9 mouse cellular contexts compared by ENCODE assay signal in the genomic region with DNA sequence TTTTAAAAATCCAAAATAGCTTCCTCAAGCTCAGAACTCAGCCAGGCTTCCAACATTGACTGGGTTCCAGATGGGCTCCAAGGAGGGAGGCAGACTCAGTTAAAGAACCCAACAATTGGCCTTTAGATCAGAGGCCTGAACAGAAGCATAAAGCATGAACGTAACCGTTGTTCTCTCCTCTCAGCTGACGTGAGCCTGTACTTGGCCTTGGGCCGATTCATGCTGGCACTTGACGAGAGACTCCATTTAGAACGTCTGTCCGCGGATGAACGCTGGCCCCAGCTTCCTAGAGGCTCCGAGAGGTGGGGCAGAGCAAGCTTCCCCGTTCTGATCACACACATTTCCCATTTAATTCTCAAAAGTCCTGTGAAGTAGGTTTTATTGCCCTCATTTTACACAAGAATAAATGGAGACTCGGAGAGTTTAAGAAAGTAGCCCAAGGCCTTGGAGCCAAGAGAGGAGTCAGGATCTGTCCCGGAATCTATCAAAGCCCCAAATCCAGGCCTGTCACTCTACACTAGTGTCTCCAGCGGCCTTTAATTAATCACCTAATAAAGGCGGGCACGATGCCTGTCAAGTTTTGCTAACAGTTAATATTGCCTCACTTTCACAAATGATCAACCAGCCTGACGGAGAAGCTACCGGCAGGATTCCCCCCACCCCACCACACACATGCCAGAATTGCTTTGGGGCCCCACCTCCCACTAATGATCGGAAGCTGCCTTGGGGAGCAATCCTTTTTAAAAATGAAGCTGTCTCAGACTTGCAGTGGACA. TPM values are rescaled to one million over a fixed set of nuclear protein-coding genes. Genes with fewer than 3 reads are reported as not detected.
DNase-seq lines count a peak whose midpoint lies in the region; ATAC-seq lines count a peak whose summit lies in the region.
"Had no signal": no experiment of that assay in that cellular context is flagged by ENCODE, and none has a peak within 500 bp of the region (broad histone marks: within the 10 kb centered on the region; RNA-seq: fewer than 3 reads in every experiment).

No protein-coding gene starts in this region.

- peak; percentile 43 to 75 for DNase-seq in kidney, adult 8-10 months
- DNase-seq in kidney, postnatal 14 days = no peak
- DNase-seq in cerebellum, adult 9-11 months = peak; percentile 37
- peak; percentile 36 to 50 for DNase-seq in left cerebral cortex, postnatal 25 days (ENCODE audit: low spot score in 2 of 2)
- DNase-seq in right cerebral cortex, postnatal 36 days (ENCODE audit: low spot score in 2 of 2) = peak; percentile 11 to 14
- no peak for DNase-seq in thymus, postnatal 14 days
- no peak for DNase-seq in urinary bladder, postnatal 10 days (ENCODE audit: low spot score)

- peak overlapping the region; percentile 8; the same call in 1 of the 2 replicates for H3K9ac ChIP-seq in heart, embryonic 16.5 days (ENCODE audit: low read length)

- no peak overlapping the region for H3K4me3 ChIP-seq in heart, embryonic 16.5 days (ENCODE audit: low read length)

- H3K4me1 ChIP-seq in heart, embryonic 16.5 days (ENCODE audit: control insufficient read depth, insufficient read depth, low read length) = peaks cover 23% of the 10 kb centered on the region

- H3K4me2 ChIP-seq in heart, embryonic 16.5 days (ENCODE audit: low read depth, low read length) = no peak overlapping the region

- no peaks in the 10 kb centered on the region for H3K36me3 ChIP-seq in heart, embryonic 16.5 days (ENCODE audit: control insufficient read depth, insufficient read depth)

- H3K27ac ChIP-seq in heart, embryonic 16.5 days (ENCODE audit: low read length) = peak overlapping the region; percentile 60; the same call in 1 of the 2 replicates
- H3K27ac ChIP-seq: macrophage had no signal

- intact Hi-C loops in left cerebral cortex, postnatal 25 days (cut with DNase I) = no loop called here

- WGBS in heart, embryonic 16.5 days = 54% methylated on average over 19 of the region's 19 CpGs

- peak; percentile 69 for ATAC-seq in heart, embryonic 16.5 days (replicated peaks; ENCODE audit: extremely low read depth, insufficient read depth, low FRiP score)

- H3K27me3 ChIP-seq in heart, embryonic 16.5 days (ENCODE audit: control insufficient read depth, insufficient read depth, low read length) = no peaks in the 10 kb centered on the region

- peaks cover under 1% of the 10 kb centered on the region for H3K9me3 ChIP-seq in heart, embryonic 16.5 days (replicated peaks; ENCODE audit: control insufficient read depth, low read length)

RNA-seq across cellular contexts. Expression of a gene that starts 17.1 kb away (rescaled TPM):
- polyA plus RNA-seq in heart, embryonic 16.5 days (2015; fragmentation: Nextera tagmentation; extraction: Ambion mirVana) = not detected in 2 replicates
- not detected for total RNA-seq in left cerebral cortex, postnatal 25 days (2021)
- polyA plus RNA-seq: macrophage had no signal

Comparison
In these comparisons a context has a peak if more than half of its experiments do, and no peak if none do; other contexts are left out.
1. DNase-seq: peak in kidney, adult 8-10 months (2 of 2), cerebellum, adult 9-11 months (single experiment), left cerebral cortex, postnatal 25 days (2 of 2) and right cerebral cortex, postnatal 36 days (2 of 2); none in kidney, postnatal 14 days (single experiment), thymus, postnatal 14 days (single experiment) and urinary bladder, postnatal 10 days (single experiment).